Mouse (Mus musculus) heart, postnatal 10 days (tissue): Measurements from ENCODE around the gene Cdkn1a. TPM values are rescaled to one million over a fixed set of nuclear protein-coding genes. Genes with fewer than 3 reads are reported as not detected.
"Not testable (repeated sequence)": the region's sequence is repeated elsewhere in the genome, so short reads cannot be mapped to it uniquely, and the experiment has no call there.

ENCODE experiments used
- DNase-seq, 2 experiments: peaks; one replicate each; pipeline ENCODE4 v3.0.0; 2021
- intact Hi-C: fragments of 180-260 bp; cut with DNase I; formaldehyde crosslinking; loops from one replicate; pipeline ENCODE4 v1.15.1; 2025
- total RNA-seq, 2 experiments: library from RNA; stranded (reverse); gene quantifications; 2 replicates each; pipeline ENCODE4 v1.2.3; 2021

The Cdkn1a gene
- total RNA-seq: 100 to 1,000 TPM in 1 of 2 experiments, 10 to 100 TPM in 1; 46.2 to 180 TPM

- no peak for DNase-seq
Measured at GRCm38 (mm10) chr17:29090776-29091175, at the start of gene Cdkn1a. TSS of gene Cdkn1a (plus strand) at chr17:29090976.

GRCm38 (mm10) chr17:29041632-29042031, 49.1 kb upstream of the Cdkn1a start:
- intact Hi-C loops: loop anchor here (10.0 kb wide), 1 partner anchor 453 kb away; the partner anchor contains the start of gene Pim1
- not testable (repeated sequence) for DNase-seq

More at GRCm38 (mm10) chr17:29090776-29091175, at the start of gene Cdkn1a:
- intact Hi-C loops: no loop called here

GRCm38 (mm10) chr17:29042569-29042968, 48.2 kb upstream of the Cdkn1a start:
- intact Hi-C loops: loop anchor here (10.0 kb wide), 1 partner anchor 452 kb away; the partner anchor contains the start of gene Pim1
- DNase-seq: no peak

- DNase-seq: no peak
- intact Hi-C loops: loop anchor here (10.0 kb wide), 1 partner anchor 451 kb away; the partner anchor contains the start of gene Pim1
Measured at GRCm38 (mm10) chr17:29043583-29043982, 47.2 kb upstream of the Cdkn1a start.

GRCm38 (mm10) chr17:29044146-29044924, 46.4 kb upstream of the Cdkn1a start:
- no peak for DNase-seq
- intact Hi-C loops: loop anchor here (10.0 kb wide), 1 partner anchor 450 kb away; the partner anchor contains the start of gene Pim1

GRCm38 (mm10) chr17:29044925-29045319, 45.9 kb upstream of the Cdkn1a start:
- DNase-seq: peak in 1 of 2 experiments; percentile 59
- intact Hi-C loops: loop anchor here (10.0 kb wide), 1 partner anchor 450 kb away; the partner anchor contains the start of gene Pim1

- intact Hi-C loops: loop anchor here (10.0 kb wide), 1 partner anchor 449 kb away; the partner anchor contains the start of gene Pim1
Measured at GRCm38 (mm10) chr17:29045741-29046530, 44.8 kb upstream of the Cdkn1a start.

GRCm38 (mm10) chr17:29046863-29047262, 43.9 kb upstream of the Cdkn1a start:
- DNase-seq: no peak
- intact Hi-C loops: loop anchor here (10.0 kb wide), 1 partner anchor 448 kb away; the partner anchor contains the start of gene Pim1

More at GRCm38 (mm10) chr17:29045741-29046530, 44.8 kb upstream of the Cdkn1a start:
- peak; percentile 63 to 67 for DNase-seq

GRCm38 (mm10) chr17:29047697-29048514, 42.9 kb upstream of the Cdkn1a start:
- intact Hi-C loops: loop anchor here (2.0 to 10.0 kb wide), 2 partner anchors 199 to 447 kb away; partner anchors contain the start of gene Pim1
- no peak for DNase-seq

GRCm38 (mm10) chr17:29048748-29049507, 41.8 kb upstream of the Cdkn1a start:
- intact Hi-C loops: loop anchor here (1.0 to 10.0 kb wide), 4 partner anchors 46 to 446 kb away; partner anchors contain the start of gene Pim1
- peak; percentile 90 to 94 for DNase-seq

- DNase-seq: no peak
- intact Hi-C loops: loop anchor here (1.0 to 10.0 kb wide), 4 partner anchors 46 to 445 kb away; partner anchors contain the start of gene Pim1
Measured at GRCm38 (mm10) chr17:29049508-29049889, 41.3 kb upstream of the Cdkn1a start.

- no peak for DNase-seq
- intact Hi-C loops: loop anchor here (1.0 to 10.0 kb wide), 5 partner anchors 45 to 445 kb away; partner anchors contain the start of genes Fgd2 and Pim1
Measured at GRCm38 (mm10) chr17:29049923-29050322, 40.9 kb upstream of the Cdkn1a start.

- peak in 1 of 2 experiments; percentile 42 for DNase-seq
- intact Hi-C loops: loop anchor here (10.0 kb wide), 1 partner anchor 314 kb away; the partner anchor contains the start of gene Fgd2
Measured at GRCm38 (mm10) chr17:29050791-29051190, 40.0 kb upstream of the Cdkn1a start.

GRCm38 (mm10) chr17:29053067-29053466, 37.7 kb upstream of the Cdkn1a start:
- DNase-seq: no peak
- intact Hi-C loops: loop anchor here (10.0 kb wide), 1 partner anchor 312 kb away; the partner anchor contains the start of gene Fgd2

- peak; percentile 77 for DNase-seq
- intact Hi-C loops: loop anchor here (10.0 kb wide), 1 partner anchor 311 kb away; the partner anchor contains the start of gene Fgd2
Measured at GRCm38 (mm10) chr17:29053841-29054240, 36.9 kb upstream of the Cdkn1a start.

- DNase-seq: no peak
- intact Hi-C loops: loop anchor here (10.0 kb wide), 1 partner anchor 310 kb away; the partner anchor contains the start of gene Fgd2
Measured at GRCm38 (mm10) chr17:29054429-29054828, 36.3 kb upstream of the Cdkn1a start.

- DNase-seq: no peak
- intact Hi-C loops: loop anchor here (10.0 kb wide), 1 partner anchor 309 kb away; the partner anchor contains the start of gene Fgd2
Measured at GRCm38 (mm10) chr17:29055586-29055985, 35.2 kb upstream of the Cdkn1a start.

- DNase-seq: no peak
- intact Hi-C loops: loop anchor here (10.0 kb wide), 1 partner anchor 309 kb away; the partner anchor contains the start of gene Fgd2
Measured at GRCm38 (mm10) chr17:29056207-29056606, 34.6 kb upstream of the Cdkn1a start.
